Mouse (Mus musculus) C2C12 (cell line): ENCODE data around the gene Irf2bp2. TPM values are rescaled to one million over a fixed set of nuclear protein-coding genes. Genes with fewer than 3 reads are reported as not detected.

ENCODE experiments used
- H3K27me3 ChIP-seq: one replicate; pipeline ENCODE4 v1.6.1; 2011; ENCODE audit not compliant: control insufficient read depth, insufficient read depth, insufficient read length
- H3K36me3 ChIP-seq: one replicate; pipeline ENCODE4 v1.6.1; 2011; ENCODE audit not compliant: control insufficient read depth, insufficient read depth
- H3K4me3 ChIP-seq: one replicate; pipeline ENCODE4 v1.5.1; 2011; ENCODE audit warnings: mild to moderate bottlenecking, control low read depth; ENCODE audit not compliant: poor library complexity, insufficient read depth, severe bottlenecking
- H3K79me2 ChIP-seq: one replicate; pipeline ENCODE4 v1.6.1; 2011; ENCODE audit not compliant: control insufficient read depth, insufficient read depth
- H3K79me3 ChIP-seq: one replicate; pipeline ENCODE4 v1.6.1; 2011; ENCODE audit warnings: low read depth, control low read depth
- H3ac ChIP-seq: one replicate; pipeline ENCODE3; 2011; ENCODE audit warnings: low read depth; ENCODE audit not compliant: control insufficient read depth, insufficient read length
- CEBPB ChIP-seq: IDR thresholded peaks from one replicate; pipeline ENCODE4 v1.6.1; 2011; ENCODE audit warnings: low read depth, mild to moderate bottlenecking, control low read depth, moderate library complexity
- CTCF ChIP-seq: IDR thresholded peaks from one replicate; pipeline ENCODE4 v1.5.1; 2011; ENCODE audit not compliant: control insufficient read depth, insufficient read depth, insufficient read length
- FOSL1 ChIP-seq: IDR thresholded peaks from one replicate; pipeline ENCODE4 v1.8.0; 2011; ENCODE audit warnings: mild to moderate bottlenecking, low read length; ENCODE audit not compliant: poor library complexity, insufficient read depth, severe bottlenecking
- MAX ChIP-seq: IDR thresholded peaks from one replicate; pipeline ENCODE4 v1.6.1; 2011; ENCODE audit warnings: mild to moderate bottlenecking, control low read depth
- MYOD1 ChIP-seq: IDR thresholded peaks from one replicate; pipeline ENCODE4 v1.6.1; 2011; ENCODE audit warnings: low read depth; ENCODE audit not compliant: control insufficient read depth, insufficient read length
- MYOG ChIP-seq: IDR thresholded peaks from one replicate; pipeline ENCODE4 v1.6.1; 2011; ENCODE audit not compliant: control insufficient read depth, insufficient read length; ENCODE audit errors: extremely low read depth
- USF1 ChIP-seq: IDR thresholded peaks from one replicate; pipeline ENCODE4 v1.6.1; 2011; ENCODE audit warnings: low read depth, mild to moderate bottlenecking, control low read depth, moderate library complexity
- polyA plus RNA-seq: library from polyadenylated mRNA; unstranded; fragments of >200 nt; fragmentation: generic; extraction: Trizol; gene quantifications from one replicate; pipeline ENCODE4 v1.2.1, GENCODE M21; 2012; ENCODE audit warnings: missing spikeins

The Irf2bp2 gene
- polyA plus RNA-seq, 1 experiment: 20.9 TPM

DNA sequence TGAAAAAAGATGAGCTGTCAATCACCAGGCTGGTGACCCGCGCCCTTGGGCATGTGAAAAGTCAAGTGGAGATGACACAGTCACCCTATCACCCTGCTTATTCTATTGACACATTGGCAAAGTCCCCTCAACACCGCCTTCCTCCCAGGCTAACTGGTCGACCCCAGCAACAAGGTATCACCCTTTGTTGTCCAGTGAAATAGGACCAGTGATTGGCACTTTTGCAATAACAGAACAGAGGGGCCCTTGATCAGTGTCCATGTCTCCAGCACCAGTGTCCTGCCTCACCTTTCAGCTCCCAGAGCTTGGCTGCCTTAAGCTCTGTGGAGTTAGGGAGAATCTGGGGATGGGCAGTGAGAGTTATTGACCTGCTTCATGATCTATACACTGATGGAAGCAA lies 41.9 kb downstream of the Irf2bp2 start:
- TF ChIP-seq MYOG (no peak), USF1 (no peak), MAX (no peak), FOSL1 (no peak), MYOD1 (no peak), CTCF (no peak), CEBPB (no peak)
- no peaks in the 10 kb centered on the region for H3K27me3 ChIP-seq
- H3K79me2 ChIP-seq: no peaks in the 10 kb centered on the region
- H3K79me3 ChIP-seq: no peaks in the 10 kb centered on the region
- no peaks in the 10 kb centered on the region for H3K36me3 ChIP-seq
- H3K4me3 ChIP-seq: no peak overlapping the region
- H3ac ChIP-seq: no peak overlapping the region

DNA sequence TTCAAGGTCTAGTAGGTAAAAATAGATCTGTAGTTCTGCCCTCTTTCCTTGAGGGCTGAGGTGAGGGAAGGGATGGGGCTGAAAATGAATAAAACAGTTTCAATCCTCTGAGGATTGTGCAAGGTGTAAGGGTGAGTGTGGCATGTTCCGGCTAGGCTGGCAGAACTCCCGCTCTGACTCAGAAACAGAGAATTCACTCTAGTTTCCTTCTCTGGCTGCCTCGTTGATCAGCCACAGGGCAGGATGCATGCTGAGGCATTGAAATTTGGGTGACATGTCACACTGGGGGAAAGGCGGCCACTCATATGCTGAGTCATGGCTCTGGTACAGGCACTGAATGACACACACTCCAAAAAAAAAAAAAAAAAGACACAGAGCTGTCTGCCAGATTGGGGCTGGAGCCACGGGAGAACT lies 42.8 kb downstream of the Irf2bp2 start:
- H3K27me3 ChIP-seq: no peaks in the 10 kb centered on the region

DNA sequence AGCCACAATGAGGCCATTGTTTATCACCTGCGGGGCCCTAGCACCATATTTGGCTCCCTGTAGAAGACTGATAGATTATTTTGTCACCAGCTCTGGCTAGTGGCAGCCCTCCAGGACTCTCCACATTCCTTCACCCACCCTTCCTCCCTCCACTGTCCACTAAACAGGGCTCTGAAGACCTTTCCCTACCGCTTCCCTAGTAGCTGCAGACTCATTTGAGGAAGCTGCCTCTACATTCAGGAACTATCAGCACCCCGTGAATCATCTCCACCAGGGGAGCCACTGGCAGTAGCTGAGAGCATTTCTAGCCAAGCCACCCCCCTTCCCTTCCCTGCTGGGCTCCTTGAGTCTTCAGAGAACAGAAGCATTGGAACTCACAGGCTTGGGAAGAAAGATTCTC lies 45.9 kb downstream of the Irf2bp2 start:
- H3K4me3 ChIP-seq: no peak overlapping the region
- H3K79me3 ChIP-seq: no peaks in the 10 kb centered on the region
- TF ChIP-seq CTCF: no peak
- no peak for TF ChIP-seq FOSL1
- no peak for TF ChIP-seq MYOG
- TF ChIP-seq CEBPB: no peak
- no peak for TF ChIP-seq MYOD1
- H3K27me3 ChIP-seq: no peaks in the 10 kb centered on the region
- no peaks in the 10 kb centered on the region for H3K36me3 ChIP-seq
- no peaks in the 10 kb centered on the region for H3K79me2 ChIP-seq
- H3ac ChIP-seq: no peak overlapping the region

More for the DNA sequence above, 42.8 kb downstream of the Irf2bp2 start:
- no peak overlapping the region for H3K4me3 ChIP-seq
- TF ChIP-seq MYOG (no peak), MAX (peak; percentile 82), CTCF (no peak), FOSL1 (peak; percentile 96), USF1 (no peak), MYOD1 (peak; percentile 18), CEBPB (peak; percentile 99)
- H3ac ChIP-seq: no peak overlapping the region
- H3K79me2 ChIP-seq: no peaks in the 10 kb centered on the region
- H3K79me3 ChIP-seq: no peaks in the 10 kb centered on the region
- no peaks in the 10 kb centered on the region for H3K36me3 ChIP-seq

DNA sequence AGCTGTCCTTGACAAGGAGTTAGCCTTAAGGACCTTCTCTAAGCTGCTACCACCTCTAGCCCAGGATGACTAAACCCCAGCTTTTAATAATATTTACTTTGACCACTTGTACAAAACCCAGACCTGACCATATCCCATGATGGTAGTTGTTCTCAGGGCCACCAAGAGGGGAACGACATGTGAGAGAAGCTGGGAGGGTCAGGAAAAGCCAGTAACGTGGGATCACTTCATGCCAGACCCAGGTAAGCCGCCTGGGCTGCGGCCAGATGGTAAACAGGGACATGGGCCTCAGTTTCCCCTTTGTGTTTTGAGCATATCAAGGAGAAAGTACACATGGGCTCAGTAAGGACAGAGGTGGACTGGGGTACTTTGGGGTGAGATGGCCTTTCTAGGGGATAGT lies 46.4 kb downstream of the Irf2bp2 start:
- no peaks in the 10 kb centered on the region for H3K27me3 ChIP-seq
- H3K79me3 ChIP-seq: no peaks in the 10 kb centered on the region
- H3ac ChIP-seq: no peak overlapping the region
- H3K36me3 ChIP-seq: no peaks in the 10 kb centered on the region
- no peaks in the 10 kb centered on the region for H3K79me2 ChIP-seq
- TF ChIP-seq FOSL1 (no peak), MAX (no peak), CTCF (no peak), CEBPB (no peak), USF1 (no peak)
- H3K4me3 ChIP-seq: no peak overlapping the region

DNA sequence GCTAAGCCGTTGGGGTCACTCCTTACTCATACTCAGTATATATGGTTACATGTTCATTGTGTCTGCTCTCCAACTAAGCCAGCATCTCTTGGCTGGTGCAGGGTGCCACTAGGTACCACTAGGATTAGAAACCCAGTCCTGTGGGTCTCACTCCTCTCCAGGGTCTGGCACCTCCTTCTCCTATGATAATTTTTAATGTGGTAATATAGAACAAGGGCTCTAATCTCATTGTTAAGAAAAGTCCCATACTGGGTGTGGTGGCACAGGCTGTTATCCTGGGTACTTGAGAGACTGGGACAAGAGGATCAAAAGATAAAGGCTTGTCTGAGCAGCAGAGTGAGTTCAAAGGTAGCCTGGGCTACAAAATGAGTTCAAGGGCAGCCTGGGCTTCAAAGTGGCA lies 47.3 kb downstream of the Irf2bp2 start:
- no peak for TF ChIP-seq MAX
- no peak for TF ChIP-seq USF1
- TF ChIP-seq FOSL1: no peak
- no peak for TF ChIP-seq CTCF
- TF ChIP-seq MYOD1: no peak
- no peak for TF ChIP-seq CEBPB
- TF ChIP-seq MYOG: no peak
- H3K36me3 ChIP-seq: no peaks in the 10 kb centered on the region

DNA sequence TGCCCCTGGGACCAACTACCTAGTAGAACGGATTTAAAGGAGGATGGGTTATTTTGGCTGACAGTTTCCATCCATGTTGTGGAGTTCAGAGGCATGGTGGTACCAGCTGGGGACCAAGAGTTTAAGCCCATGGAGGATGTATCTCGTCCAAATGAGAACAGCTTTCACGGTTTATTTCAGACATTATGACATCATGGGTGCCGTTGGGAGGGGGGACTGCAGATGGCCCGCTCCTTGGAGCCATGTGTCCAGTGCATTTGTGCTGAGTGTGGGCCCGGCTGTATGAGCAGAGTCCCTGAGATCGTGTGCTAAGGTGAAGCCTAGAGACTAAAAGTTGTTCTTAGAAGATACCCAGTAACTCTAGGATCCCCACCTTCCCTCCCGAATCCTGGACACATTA lies 50.4 kb downstream of the Irf2bp2 start:
- no peak overlapping the region for H3K4me3 ChIP-seq
- no peaks in the 10 kb centered on the region for H3K79me3 ChIP-seq
- TF ChIP-seq FOSL1 (no peak), CTCF (no peak), MYOG (no peak)
- H3K27me3 ChIP-seq: no peaks in the 10 kb centered on the region
- H3ac ChIP-seq: no peak overlapping the region
- H3K36me3 ChIP-seq: no peaks in the 10 kb centered on the region
- H3K79me2 ChIP-seq: no peaks in the 10 kb centered on the region

More for the DNA sequence above, 47.3 kb downstream of the Irf2bp2 start:
- Histone ChIP-seq H3K79me3 (no peaks in the 10 kb centered on the region), H3K27me3 (no peaks in the 10 kb centered on the region), H3K4me3 (no peak overlapping the region), H3K79me2 (no peaks in the 10 kb centered on the region), H3ac (no peak overlapping the region)
